ENCODE assay signal across 7 mouse cellular contexts in genomic region chr5:35563449-35563848, GRCm38 (mm10). TPM values are rescaled to one million over a fixed set of nuclear protein-coding genes. Genes with fewer than 3 reads are reported as not detected.
DNase-seq lines count a peak whose midpoint lies in the region; ATAC-seq and TF ChIP-seq lines count a peak whose summit lies in the region.

No protein-coding gene starts in this region.

- no peak overlapping the region for H3K9ac ChIP-seq in ES-E14 (ENCODE audit: insufficient read depth, low read depth, low read length, poor library complexity, severe bottlenecking)
- H3K9ac ChIP-seq in heart, embryonic 12.5 days, result no peak overlapping the region

- H3K36me3 ChIP-seq in ES-E14 (ENCODE audit: control insufficient read depth, insufficient read depth, low read length, poor library complexity, severe bottlenecking), result peaks cover 56% of the 10 kb centered on the region
- H3K36me3 ChIP-seq in embryonic facial prominence, embryonic 10.5 days (replicated peaks), result peaks cover 99% of the 10 kb centered on the region
- peaks cover 84% of the 10 kb centered on the region for H3K36me3 ChIP-seq in heart, embryonic 12.5 days

- 6% methylated on average over 1 of the region's 1 CpGs for WGBS in embryonic facial prominence, embryonic 10.5 days
- 4% methylated on average over 1 of the region's 1 CpGs for WGBS in heart, embryonic 12.5 days

- DNase-seq in ES-E14 (ENCODE audit: low read depth, low spot score), result peak; percentile 61
- DNase-seq in adrenal gland, postnatal 10 days, result peak; percentile 91
- peak; percentile 88 for DNase-seq in embryonic facial prominence, embryonic 10.5 days (ENCODE audit: low spot score)
- DNase-seq in layer of hippocampus, adult 9-11 months, result peak; percentile 52
- DNase-seq in lung, postnatal 36 days, result peak; percentile 81
- peak; percentile 38 to 77 for DNase-seq in spleen, adult 18-20 months

- no peak overlapping the region for H3K4me2 ChIP-seq in heart, embryonic 12.5 days

- H3K4me1 ChIP-seq in ES-E14 (ENCODE audit: control insufficient read depth in 2 of 2, insufficient read depth in 2 of 2, low read length in 2 of 2, poor library complexity in 1 of 2), result 0 out of 4 replicates have a peak, but pooled peaks cover 0 to 2% of the 10 kb centered on the region in 2 experiments
- no peaks in the 10 kb centered on the region for H3K4me1 ChIP-seq in embryonic facial prominence, embryonic 10.5 days
- peaks cover 34% of the 10 kb centered on the region for H3K4me1 ChIP-seq in heart, embryonic 12.5 days (replicated peaks)

- no peaks in the 10 kb centered on the region for H3K27me3 ChIP-seq in embryonic facial prominence, embryonic 10.5 days (replicated peaks; ENCODE audit: low read depth, poor library complexity, severe bottlenecking)
- H3K27me3 ChIP-seq in heart, embryonic 12.5 days (replicated peaks), result no peaks in the 10 kb centered on the region

- 0 out of 2 replicates have a peak, but pooled peaks have one; percentile 17 for ATAC-seq in heart, embryonic 12.5 days (ENCODE audit: insufficient number of reproducible peaks, low FRiP score)

- H3K27ac ChIP-seq in ES-E14 (ENCODE audit: insufficient read depth, low read depth, low read length, poor library complexity, severe bottlenecking), result no peak overlapping the region
- H3K27ac ChIP-seq in embryonic facial prominence, embryonic 10.5 days (replicated peaks), result no peak overlapping the region
- H3K27ac ChIP-seq in heart, embryonic 12.5 days (ENCODE audit: poor library complexity, severe bottlenecking), result no peak overlapping the region

- no peak overlapping the region for H3K4me3 ChIP-seq in ES-E14 (ENCODE audit: insufficient read depth in 1 of 2, low read depth in 1 of 2, low read length in 2 of 2, poor library complexity in 1 of 2, severe bottlenecking in 1 of 2)
- no peak overlapping the region for H3K4me3 ChIP-seq in embryonic facial prominence, embryonic 10.5 days
- H3K4me3 ChIP-seq in heart, embryonic 12.5 days, result no peak overlapping the region

- in situ Hi-C loops in ES-E14 (cut with MboI; ENCODE audit: low sequenced_read_pairs in 2 of 2, unreplicated experiment in 2 of 2), result no loop called here

- H3K9me3 ChIP-seq in ES-E14 (ENCODE audit: control insufficient read depth, insufficient read depth, low read depth, low read length), result no peaks in the 10 kb centered on the region
- no peaks in the 10 kb centered on the region for H3K9me3 ChIP-seq in embryonic facial prominence, embryonic 10.5 days
- H3K9me3 ChIP-seq in heart, embryonic 12.5 days (replicated peaks), result no peaks in the 10 kb centered on the region

TF ChIP-seq in ES-E14, 5 proteins besides CTCF, POLR2A, EP300 and RAD21:
- TF ChIP-seq ZNF384 (IDR thresholded peaks at IDR 0.05; ENCODE audit: low read depth, low read length) (no peak), CHD2 (IDR thresholded peaks at IDR 0.05; ENCODE audit: low read depth, low read length) (no peak), MAFK (IDR thresholded peaks at IDR 0.05; ENCODE audit: insufficient read depth, low read depth, low read length) (no peak), ZC3H11A (IDR thresholded peaks at IDR 0.05; ENCODE audit: borderline replicate concordance, low read depth, low read length) (no peak), HCFC1 (IDR thresholded peaks at IDR 0.05; ENCODE audit: borderline replicate concordance, insufficient read depth, low read length) (no peak)
TF ChIP-seq in ES-E14: peak in this region for 0.

RNA-seq across cellular contexts. Expression of gene Trmt44, which starts 11.4 kb away (rescaled TPM):
- 14.9 and 15.1 TPM in 2 replicates for total RNA-seq in ES-E14 (2012; rRNA removed)
- 1 to 10 TPM; 5.6 to 7.9 TPM for total RNA-seq in adrenal gland, postnatal 10 days (2021)
- polyA plus RNA-seq in embryonic facial prominence, embryonic 10.5 days (2016; fragmentation: Nextera tagmentation; extraction: Ambion mirVana), result 10.0 and 10.2 TPM in 2 replicates
- 5.1 and 5.7 TPM in 2 replicates for polyA plus RNA-seq in heart, embryonic 12.5 days (2016; fragmentation: Nextera tagmentation; extraction: Ambion mirVana)

RNA-seq across cellular contexts. Expression of gene Acox3, which starts 19.4 kb away (rescaled TPM):
- 7.2 and 9.1 TPM in 2 replicates for total RNA-seq in ES-E14 (2012; rRNA removed)
- 10 to 100 TPM; 30.5 to 41.1 TPM for total RNA-seq in adrenal gland, postnatal 10 days (2021)
- 10.9 and 11.0 TPM in 2 replicates for polyA plus RNA-seq in embryonic facial prominence, embryonic 10.5 days (2016; fragmentation: Nextera tagmentation; extraction: Ambion mirVana)
- polyA plus RNA-seq in heart, embryonic 12.5 days (2016; fragmentation: Nextera tagmentation; extraction: Ambion mirVana), result 10.6 and 12.4 TPM in 2 replicates

RNA-seq across cellular contexts. Expression of gene Cpz, which starts 38.0 kb away (rescaled TPM):
- 4.3 and 6.1 TPM in 2 replicates for total RNA-seq in ES-E14 (2012; rRNA removed)
- 1 to 10 TPM; 7.8 to 8.3 TPM for total RNA-seq in adrenal gland, postnatal 10 days (2021)
- 7.1 and 7.6 TPM in 2 replicates for polyA plus RNA-seq in embryonic facial prominence, embryonic 10.5 days (2016; fragmentation: Nextera tagmentation; extraction: Ambion mirVana)
- 5.8 and 6.0 TPM in 2 replicates for polyA plus RNA-seq in heart, embryonic 12.5 days (2016; fragmentation: Nextera tagmentation; extraction: Ambion mirVana)
